Mouse (Mus musculus) stomach, embryonic 14.5 days (tissue): ENCODE measurements around the gene Gtf3c6. TPM values are rescaled to one million over a fixed set of nuclear protein-coding genes. Genes with fewer than 3 reads are reported as not detected.

Source experiments
- ATAC-seq: fragments of 200-750 bp; cut with Nextera tagmentation; 2 replicates; pipeline ENCODE4 v1.8.0; 2017; ENCODE audit warnings: low read depth, moderate TSS enrichment; ENCODE audit not compliant: insufficient number of reproducible peaks, insufficient read depth, low FRiP score
- H3K27ac ChIP-seq: fragments of 300-500 bp; sonication (generic); 2 replicates; pipeline ENCODE4 v1.5.1; 2014; ENCODE audit warnings: mild to moderate bottlenecking, low read length, moderate library complexity, mixed read lengths
- H3K27me3 ChIP-seq: fragments of 300-500 bp; sonication (generic); 2 replicates; pipeline ENCODE4 v1.6.1; 2014; ENCODE audit warnings: low read length, control low read depth, mixed read lengths; ENCODE audit not compliant: control insufficient read depth, insufficient read depth
- H3K36me3 ChIP-seq: fragments of 300-500 bp; sonication (generic); 2 replicates; pipeline ENCODE4 v1.6.1; 2014; ENCODE audit warnings: mild to moderate bottlenecking, control low read depth, low read length, moderate library complexity, mixed read lengths; ENCODE audit not compliant: control insufficient read depth, insufficient read depth
- H3K4me1 ChIP-seq: fragments of 300-500 bp; sonication (generic); 2 replicates; pipeline ENCODE4 v1.6.1; 2014; ENCODE audit warnings: low read length, control low read depth, mixed read lengths; ENCODE audit not compliant: control insufficient read depth, insufficient read depth
- H3K4me2 ChIP-seq: fragments of 300-500 bp; sonication (generic); replicated peaks from 2 replicates; pipeline ENCODE4 v1.6.1; 2014; ENCODE audit warnings: low read depth, low read length, control low read depth
- H3K4me3 ChIP-seq: fragments of 300-500 bp; sonication (generic); 2 replicates; pipeline ENCODE4 v1.5.1; 2014; ENCODE audit warnings: low read depth, low read length, control low read depth
- H3K9ac ChIP-seq: fragments of 300-500 bp; sonication (generic); replicated peaks from 2 replicates; pipeline ENCODE4 v1.6.1; 2014; ENCODE audit warnings: low read depth, mild to moderate bottlenecking, control low read depth, low read length, moderate library complexity, mixed read lengths
- H3K9me3 ChIP-seq: fragments of 300-500 bp; sonication (generic); 2 replicates; pipeline ENCODE4 v1.6.1; 2016; ENCODE audit warnings: low read depth, low read length, control low read depth; ENCODE audit not compliant: control insufficient read depth
- WGBS: fragments of 180-500 bp; shearing (Covaris S2); extraction: QIAGEN DNeasy Blood & Tissue Kit; methylation state at CpG from one replicate; pipeline ENCODE4 v1.1.7; 2014; 5-methylcytosine and 5-hydroxymethylcytosine counted together
- polyA plus RNA-seq: library from polyadenylated mRNA; unstranded; fragments of >200 nt; fragmentation: Nextera tagmentation; extraction: Ambion mirVana; gene quantifications from 2 replicates; pipeline ENCODE4 v1.2.1, GENCODE M21; 2014

Gtf3c6 gene
- polyA plus RNA-seq, 1 experiment from 2014 or later: 95.6 TPM

DNA sequence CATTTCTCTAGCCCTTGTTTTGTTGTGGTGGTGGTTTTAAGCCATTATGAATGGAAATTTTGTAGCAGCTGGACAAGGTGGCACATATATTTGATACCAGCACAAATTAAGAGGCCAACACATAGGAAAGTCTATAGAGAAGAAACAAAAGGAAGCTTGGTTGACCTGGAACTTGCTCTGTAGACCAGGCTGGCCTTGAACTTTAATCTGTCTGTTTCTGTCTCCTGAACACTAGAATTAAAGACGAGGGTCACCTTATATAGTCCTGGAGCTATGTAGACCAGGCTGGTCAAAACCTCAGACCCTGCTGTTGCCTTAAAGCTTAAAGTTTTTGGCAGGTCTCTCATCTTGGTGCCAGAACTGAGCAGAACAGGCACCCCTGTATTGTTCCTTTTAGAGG, 27.7 kb upstream of the Gtf3c6 start:
- no peak overlapping the region for H3K9ac ChIP-seq
- no peak overlapping the region for H3K4me3 ChIP-seq
- no peaks in the 10 kb centered on the region for H3K9me3 ChIP-seq
- no peaks in the 10 kb centered on the region for H3K4me1 ChIP-seq
- H3K4me2 ChIP-seq: no peak overlapping the region
- H3K27me3 ChIP-seq: no peaks in the 10 kb centered on the region
- no peak overlapping the region for H3K27ac ChIP-seq
- H3K36me3 ChIP-seq: peaks cover 22% of the 10 kb centered on the region
- no peak for ATAC-seq
- WGBS: 89% methylated on average over 1 of the region's 1 CpGs

DNA sequence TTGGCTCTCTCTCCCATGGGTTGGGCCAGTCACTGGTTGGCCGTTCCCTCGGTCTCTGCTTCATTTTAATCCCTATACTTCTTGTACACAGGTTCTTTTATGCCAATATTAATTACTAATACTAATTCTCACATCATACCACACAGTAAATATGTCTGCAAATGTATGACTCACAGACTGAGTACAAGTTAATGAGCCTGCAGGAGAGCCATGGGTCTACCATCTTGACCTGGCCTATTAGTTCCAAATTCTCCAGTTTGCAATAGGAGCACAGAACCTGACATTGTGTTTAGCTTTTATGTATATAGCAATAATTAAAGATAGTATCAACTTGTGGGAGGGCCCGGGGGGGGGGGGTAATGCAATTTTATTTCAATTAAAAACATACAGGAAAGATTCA, 27.1 kb upstream of the Gtf3c6 start:
- no peak overlapping the region for H3K4me3 ChIP-seq
- no peak overlapping the region for H3K9ac ChIP-seq
- no peak for ATAC-seq
- H3K4me2 ChIP-seq: no peak overlapping the region
- WGBS: 94% methylated on average over 3 of the region's 3 CpGs
- no peak overlapping the region for H3K27ac ChIP-seq
- H3K36me3 ChIP-seq: peaks cover 20% of the 10 kb centered on the region
- H3K9me3 ChIP-seq: no peaks in the 10 kb centered on the region
- no peaks in the 10 kb centered on the region for H3K4me1 ChIP-seq
- H3K27me3 ChIP-seq: no peaks in the 10 kb centered on the region

DNA sequence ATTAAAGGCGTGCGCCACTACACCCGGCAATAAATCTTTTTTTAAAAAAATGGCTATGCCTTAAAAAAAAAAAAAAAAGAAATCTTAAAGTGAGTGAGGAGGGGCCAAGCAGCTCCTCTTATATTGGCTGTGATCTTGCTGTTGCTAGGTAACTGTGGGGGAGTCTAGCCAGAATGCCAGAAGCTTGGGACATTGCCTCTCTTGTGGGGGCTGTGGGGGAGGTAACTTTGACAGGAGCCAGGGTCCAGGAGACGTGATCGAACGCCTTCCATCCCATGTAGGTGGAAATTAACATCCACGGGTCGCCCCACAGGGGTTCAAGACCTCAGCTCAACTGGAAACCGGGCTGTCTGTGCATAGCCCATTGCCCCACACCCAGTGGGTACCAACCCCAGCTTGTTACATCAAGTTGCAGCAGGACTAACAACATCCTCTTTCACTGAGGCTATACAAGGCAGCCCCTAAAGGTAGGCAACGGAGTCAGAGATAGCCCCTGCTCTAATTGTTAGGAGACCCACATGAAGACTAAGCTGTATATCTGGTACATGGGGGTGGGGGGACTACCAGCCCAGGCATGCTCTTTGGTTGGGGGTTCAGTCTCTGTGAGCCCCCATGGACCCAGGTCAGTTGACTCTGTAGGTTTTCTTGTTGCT, 26.4 kb upstream of the Gtf3c6 start:
- Histone ChIP-seq H3K4me1 (no peaks in the 10 kb centered on the region), H3K4me2 (no peak overlapping the region), H3K27ac (no peak overlapping the region), H3K36me3 (peaks cover 17% of the 10 kb centered on the region), H3K27me3 (no peaks in the 10 kb centered on the region), H3K9ac (no peak overlapping the region), H3K9me3 (no peaks in the 10 kb centered on the region), H3K4me3 (no peak overlapping the region)
- 87% methylated on average over 10 of the region's 10 CpGs for WGBS
- peak; percentile 61 for ATAC-seq

DNA sequence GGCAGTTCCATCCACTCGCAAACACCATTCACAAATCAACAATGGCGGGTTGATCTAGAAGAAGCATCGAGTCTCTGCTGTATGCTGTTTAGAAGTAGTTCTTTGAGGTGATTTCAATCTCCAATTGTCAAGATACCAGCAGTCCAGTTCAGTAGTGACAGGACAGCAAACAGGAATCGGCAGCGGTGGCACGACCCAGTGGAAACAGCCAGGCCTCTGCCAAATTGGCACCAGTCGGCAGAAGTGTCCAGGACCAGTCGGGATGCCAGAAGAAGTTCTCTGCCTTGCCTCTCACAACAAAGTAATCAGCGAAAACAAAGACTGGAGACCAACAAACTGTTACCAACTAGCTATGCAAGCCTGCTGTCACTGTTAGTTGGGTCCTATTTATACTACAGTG, 25.7 kb upstream of the Gtf3c6 start:
- no peaks in the 10 kb centered on the region for H3K9me3 ChIP-seq
- no peaks in the 10 kb centered on the region for H3K27me3 ChIP-seq
- ATAC-seq: no peak
- H3K27ac ChIP-seq: no peak overlapping the region
- no peak overlapping the region for H3K4me2 ChIP-seq
- no peak overlapping the region for H3K4me3 ChIP-seq
- WGBS: 94% methylated on average over 9 of the region's 9 CpGs
- peaks cover 17% of the 10 kb centered on the region for H3K36me3 ChIP-seq
- H3K9ac ChIP-seq: no peak overlapping the region
- H3K4me1 ChIP-seq: no peaks in the 10 kb centered on the region

DNA sequence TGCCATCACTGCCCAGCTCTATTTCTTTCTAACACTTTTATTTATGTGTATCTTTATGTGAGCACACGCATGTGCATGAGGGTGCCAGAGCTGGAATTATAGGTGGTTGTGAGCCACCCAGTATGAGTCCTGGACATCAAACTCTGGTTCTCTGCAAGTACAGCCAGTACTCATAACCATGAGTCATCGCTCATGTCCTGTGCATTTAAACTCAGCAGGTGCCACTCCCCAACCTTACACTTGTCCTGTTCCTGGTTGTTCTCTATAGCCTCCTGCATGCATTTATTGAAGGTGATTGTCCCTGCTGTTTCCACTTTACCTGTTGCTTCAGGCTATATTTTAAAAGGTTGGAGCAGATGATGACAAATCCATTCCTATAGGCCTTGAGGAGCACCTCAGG, 23.7 kb upstream of the Gtf3c6 start:
- Histone ChIP-seq H3K9me3 (no peaks in the 10 kb centered on the region), H3K4me2 (no peak overlapping the region), H3K27me3 (no peaks in the 10 kb centered on the region), H3K9ac (no peak overlapping the region), H3K4me1 (no peaks in the 10 kb centered on the region), H3K36me3 (peaks cover 11% of the 10 kb centered on the region; the same call in 1 of the 2 replicates), H3K4me3 (no peak overlapping the region), H3K27ac (no peak overlapping the region)
- ATAC-seq: no peak
- WGBS: 94% methylated on average over 2 of the region's 2 CpGs

DNA sequence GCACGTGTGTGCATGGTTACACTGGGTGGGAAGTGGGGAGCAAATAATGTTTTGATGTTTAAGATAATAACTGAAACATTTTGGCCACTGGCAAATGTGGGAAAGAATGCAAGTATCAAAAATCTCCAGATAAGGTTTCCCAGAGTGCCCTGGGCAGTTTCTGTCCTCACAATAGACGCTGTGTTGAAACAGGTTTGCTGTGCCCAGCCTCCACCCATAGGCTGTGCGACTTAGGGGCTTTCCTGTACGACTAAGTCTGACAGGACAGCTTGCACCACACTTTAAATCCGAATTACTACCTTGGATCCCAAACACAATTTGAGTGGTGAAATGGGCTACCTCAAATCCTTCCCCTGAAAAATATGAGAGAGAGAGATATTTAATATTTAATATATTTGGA, 20.4 kb upstream of the Gtf3c6 start:
- Histone ChIP-seq H3K9ac (no peak overlapping the region), H3K4me2 (no peak overlapping the region), H3K27ac (no peak overlapping the region; the same call in 1 of the 2 replicates), H3K36me3 (no peaks in the 10 kb centered on the region), H3K27me3 (no peaks in the 10 kb centered on the region), H3K4me1 (no peaks in the 10 kb centered on the region), H3K9me3 (no peaks in the 10 kb centered on the region), H3K4me3 (no peak overlapping the region)
- no peak for ATAC-seq
- WGBS: 57% methylated on average over 5 of the region's 5 CpGs

DNA sequence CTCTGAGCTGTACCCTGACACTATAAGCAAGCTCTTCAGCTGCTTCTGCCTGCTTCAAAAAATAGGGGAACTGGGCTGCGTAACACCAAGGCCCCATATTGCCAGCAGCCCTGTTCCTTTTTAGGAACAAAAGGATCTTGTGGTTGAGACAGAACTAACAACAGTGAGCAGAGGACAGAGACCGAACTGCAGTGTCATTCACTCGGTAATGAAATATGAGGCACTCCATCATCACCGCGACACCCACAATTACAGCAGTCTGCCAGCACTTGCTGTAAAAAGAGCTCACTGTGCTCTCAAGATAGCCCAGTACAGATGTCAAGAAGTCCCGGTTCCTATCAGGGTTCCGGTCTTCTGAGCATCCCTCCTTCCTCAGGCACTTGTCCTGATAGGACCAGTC, 18.1 kb upstream of the Gtf3c6 start:
- Histone ChIP-seq H3K27ac (no peak overlapping the region), H3K9ac (no peak overlapping the region), H3K4me3 (no peak overlapping the region), H3K9me3 (no peaks in the 10 kb centered on the region), H3K4me1 (no peaks in the 10 kb centered on the region), H3K36me3 (no peaks in the 10 kb centered on the region), H3K4me2 (no peak overlapping the region), H3K27me3 (no peaks in the 10 kb centered on the region)
- WGBS: 69% methylated on average over 7 of the region's 7 CpGs
- no peak for ATAC-seq

DNA sequence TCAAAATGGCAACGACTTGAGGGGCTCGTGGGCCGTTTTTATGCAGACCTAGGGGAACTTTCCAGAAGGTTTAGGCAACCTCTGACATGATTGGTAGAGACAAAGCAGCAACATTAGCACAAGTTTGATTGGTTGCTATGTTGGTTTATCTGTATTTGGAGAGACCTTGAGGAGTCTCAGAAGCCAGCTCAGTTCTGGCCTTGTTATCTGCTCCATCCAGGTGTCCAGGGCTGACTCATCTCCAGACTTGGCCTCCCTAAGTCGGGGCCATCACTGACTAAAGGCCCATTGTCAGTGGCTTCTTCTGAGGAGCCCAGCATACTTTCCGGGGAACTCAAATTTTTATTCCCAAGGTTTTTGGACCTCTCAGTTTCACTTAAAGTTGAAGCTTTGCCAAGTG, 16.0 kb upstream of the Gtf3c6 start:
- ATAC-seq: peak; percentile 42; the same call in 1 of the 2 replicates

DNA sequence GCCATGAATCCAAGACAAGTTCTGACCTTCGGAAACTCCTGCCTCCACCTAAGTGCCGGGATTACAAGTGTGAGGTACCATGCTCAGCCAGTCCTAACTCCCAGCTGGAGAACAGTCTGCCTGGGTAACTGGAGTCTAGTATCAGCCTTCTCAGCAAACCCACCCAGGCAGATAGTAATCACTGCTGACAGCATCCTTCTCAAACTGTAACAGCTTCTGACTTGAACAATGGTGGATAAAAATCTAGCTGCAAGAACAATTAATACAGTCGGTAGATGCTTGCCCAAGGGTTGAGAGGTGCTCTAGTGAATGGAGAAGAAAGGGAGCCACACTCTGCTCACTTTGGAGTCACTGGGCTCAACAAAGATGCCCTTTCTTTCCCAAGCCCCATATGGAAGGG, 13.3 kb upstream of the Gtf3c6 start:
- no peaks in the 10 kb centered on the region for H3K4me1 ChIP-seq
- no peak overlapping the region for H3K4me3 ChIP-seq
- no peak overlapping the region for H3K4me2 ChIP-seq
- ATAC-seq: no peak
- H3K9me3 ChIP-seq: no peaks in the 10 kb centered on the region
- no peaks in the 10 kb centered on the region for H3K27me3 ChIP-seq
- H3K9ac ChIP-seq: no peak overlapping the region
- no peaks in the 10 kb centered on the region for H3K36me3 ChIP-seq
- WGBS: 93% methylated on average over 3 of the region's 3 CpGs
- no peak overlapping the region for H3K27ac ChIP-seq

More for the DNA sequence above, 16.0 kb upstream of the Gtf3c6 start:
- no peaks in the 10 kb centered on the region for H3K4me1 ChIP-seq
- no peak overlapping the region for H3K4me2 ChIP-seq
- WGBS: 81% methylated on average over 5 of the region's 5 CpGs
- no peaks in the 10 kb centered on the region for H3K27me3 ChIP-seq
- H3K9me3 ChIP-seq: no peaks in the 10 kb centered on the region
- no peak overlapping the region for H3K27ac ChIP-seq
- no peak overlapping the region for H3K9ac ChIP-seq
- H3K36me3 ChIP-seq: no peaks in the 10 kb centered on the region
- H3K4me3 ChIP-seq: no peak overlapping the region
